Mouse (Mus musculus): ENCODE data around the gene Tat. TPM values are rescaled to one million over a fixed set of nuclear protein-coding genes. Genes with fewer than 3 reads are reported as not detected.

Tat gene
- polyA plus RNA-seq, 1 experiment from 2014 or later: not detected

GRCm38 (mm10) chr8:109987776-109988175 lies 2.5 kb upstream of the Tat start:
- H3K9ac ChIP-seq: no peak overlapping the region
- no peak overlapping the region for H3K4me2 ChIP-seq
- WGBS: 86% methylated on average over 7 of the region's 7 CpGs
- no peaks in the 10 kb centered on the region for H3K9me3 ChIP-seq
- no peak overlapping the region for H3K4me3 ChIP-seq
- ATAC-seq (ENCODE audit: low read depth): no peak
- H3K27ac ChIP-seq (replicated peaks): no peak overlapping the region
- no peaks in the 10 kb centered on the region for H3K27me3 ChIP-seq
- H3K36me3 ChIP-seq: no peaks in the 10 kb centered on the region
- H3K4me1 ChIP-seq (replicated peaks): peaks cover 20% of the 10 kb centered on the region; the same call in 1 of the 2 replicates

GRCm38 (mm10) chr8:109989151-109989550 lies 1.1 kb upstream of the Tat start:
- no peak for ATAC-seq (ENCODE audit: low read depth)

GRCm38 (mm10) chr8:109992166-109992565 lies 1.9 kb downstream of the Tat start:
- Histone ChIP-seq H3K9me3 (no peaks in the 10 kb centered on the region), H3K9ac (no peak overlapping the region), H3K4me3 (no peak overlapping the region), H3K36me3 (no peaks in the 10 kb centered on the region), H3K4me2 (no peak overlapping the region), H3K27me3 (no peaks in the 10 kb centered on the region), H3K4me1 (replicated peaks) (no peaks in the 10 kb centered on the region), H3K27ac (replicated peaks) (no peak overlapping the region)
- WGBS: 71% methylated on average over 5 of the region's 5 CpGs
- no peak for ATAC-seq (ENCODE audit: low read depth)

More at GRCm38 (mm10) chr8:109989151-109989550, 1.1 kb upstream of the Tat start:
- no peak overlapping the region for H3K9ac ChIP-seq
- H3K4me3 ChIP-seq: no peak overlapping the region
- no peaks in the 10 kb centered on the region for H3K9me3 ChIP-seq
- no peak overlapping the region for H3K27ac ChIP-seq (replicated peaks)
- 93% methylated on average over 8 of the region's 8 CpGs for WGBS
- peaks cover 9% of the 10 kb centered on the region; the same call in 1 of the 2 replicates for H3K4me1 ChIP-seq (replicated peaks)
- H3K4me2 ChIP-seq: no peak overlapping the region
- H3K36me3 ChIP-seq: no peaks in the 10 kb centered on the region
- no peaks in the 10 kb centered on the region for H3K27me3 ChIP-seq

GRCm38 (mm10) chr8:109992951-109993350 lies 2.7 kb downstream of the Tat start:
- Histone ChIP-seq H3K27ac (replicated peaks) (no peak overlapping the region), H3K4me3 (no peak overlapping the region), H3K4me2 (no peak overlapping the region), H3K36me3 (no peaks in the 10 kb centered on the region), H3K9me3 (no peaks in the 10 kb centered on the region), H3K9ac (no peak overlapping the region), H3K27me3 (no peaks in the 10 kb centered on the region), H3K4me1 (replicated peaks) (no peaks in the 10 kb centered on the region)
- WGBS: 87% methylated on average over 1 of the region's 1 CpGs
- no peak for ATAC-seq (ENCODE audit: low read depth)

- Histone ChIP-seq H3K4me3 (no peak overlapping the region), H3K4me1 (replicated peaks) (no peaks in the 10 kb centered on the region), H3K9ac (no peak overlapping the region), H3K4me2 (no peak overlapping the region), H3K27ac (replicated peaks) (no peak overlapping the region), H3K9me3 (no peaks in the 10 kb centered on the region), H3K36me3 (no peaks in the 10 kb centered on the region), H3K27me3 (no peaks in the 10 kb centered on the region)
- WGBS: 92% methylated on average over 9 of the region's 9 CpGs
- ATAC-seq (ENCODE audit: low read depth): no peak
These were observed 7.1 kb downstream of the Tat start for GRCm38 (mm10) chr8:109997381-109997780.

GRCm38 (mm10) chr8:109998066-109998465 lies 7.8 kb downstream of the Tat start:
- Histone ChIP-seq H3K4me3 (no peak overlapping the region), H3K36me3 (no peaks in the 10 kb centered on the region), H3K4me1 (replicated peaks) (no peaks in the 10 kb centered on the region), H3K4me2 (no peak overlapping the region), H3K27me3 (no peaks in the 10 kb centered on the region), H3K27ac (replicated peaks) (no peak overlapping the region), H3K9ac (no peak overlapping the region), H3K9me3 (no peaks in the 10 kb centered on the region)
- ATAC-seq (ENCODE audit: low read depth): no peak
- 70% methylated on average over 7 of the region's 7 CpGs for WGBS

GRCm38 (mm10) chr8:109999974-110000373 lies 9.7 kb downstream of the Tat start:
- 85% methylated on average over 10 of the region's 10 CpGs for WGBS
- H3K27me3 ChIP-seq: no peaks in the 10 kb centered on the region
- H3K4me1 ChIP-seq (replicated peaks): no peaks in the 10 kb centered on the region
- no peak overlapping the region for H3K4me3 ChIP-seq
- no peak overlapping the region for H3K9ac ChIP-seq
- no peaks in the 10 kb centered on the region for H3K9me3 ChIP-seq
- no peak for ATAC-seq (ENCODE audit: low read depth)
- H3K36me3 ChIP-seq: no peaks in the 10 kb centered on the region
- no peak overlapping the region for H3K27ac ChIP-seq (replicated peaks)
- H3K4me2 ChIP-seq: no peak overlapping the region

- Histone ChIP-seq H3K4me3 (no peak overlapping the region), H3K4me2 (no peak overlapping the region), H3K4me1 (replicated peaks) (peaks cover 9% of the 10 kb centered on the region; the same call in 1 of the 2 replicates), H3K9me3 (no peaks in the 10 kb centered on the region), H3K27ac (replicated peaks) (no peak overlapping the region), H3K9ac (no peak overlapping the region), H3K27me3 (no peaks in the 10 kb centered on the region), H3K36me3 (no peaks in the 10 kb centered on the region)
- no peak for ATAC-seq (ENCODE audit: low read depth)
- 37% methylated on average over 9 of the region's 9 CpGs for WGBS
These were observed 12.7 kb downstream of the Tat start for GRCm38 (mm10) chr8:110002953-110003352.

GRCm38 (mm10) chr8:110004300-110004699 lies 14.1 kb downstream of the Tat start:
- 86% methylated on average over 5 of the region's 5 CpGs for WGBS
- H3K4me2 ChIP-seq: no peak overlapping the region
- peaks cover 9% of the 10 kb centered on the region; the same call in 1 of the 2 replicates for H3K4me1 ChIP-seq (replicated peaks)
- no peak for ATAC-seq (ENCODE audit: low read depth)
- H3K27ac ChIP-seq (replicated peaks): no peak overlapping the region
- no peaks in the 10 kb centered on the region for H3K27me3 ChIP-seq
- H3K9me3 ChIP-seq: no peaks in the 10 kb centered on the region
- no peak overlapping the region for H3K9ac ChIP-seq
- H3K36me3 ChIP-seq: no peaks in the 10 kb centered on the region
- H3K4me3 ChIP-seq: no peak overlapping the region

GRCm38 (mm10) chr8:110006312-110007023 lies 16.2 kb downstream of the Tat start:
- Histone ChIP-seq H3K9ac (no peak overlapping the region), H3K4me1 (replicated peaks) (peaks cover 9% of the 10 kb centered on the region; the same call in 1 of the 2 replicates), H3K4me3 (no peak overlapping the region), H3K27ac (replicated peaks) (peak overlapping the region; percentile 61), H3K9me3 (no peaks in the 10 kb centered on the region), H3K36me3 (no peaks in the 10 kb centered on the region), H3K4me2 (no peak overlapping the region), H3K27me3 (no peaks in the 10 kb centered on the region)
- peak; percentile 59 for ATAC-seq (ENCODE audit: low read depth)
- WGBS: 59% methylated on average over 17 of the region's 17 CpGs

- Histone ChIP-seq H3K4me1 (replicated peaks) (peaks cover 9% of the 10 kb centered on the region; the same call in 1 of the 2 replicates), H3K9ac (no peak overlapping the region), H3K9me3 (no peaks in the 10 kb centered on the region), H3K27ac (replicated peaks) (no peak overlapping the region), H3K4me2 (no peak overlapping the region), H3K36me3 (no peaks in the 10 kb centered on the region), H3K27me3 (no peaks in the 10 kb centered on the region), H3K4me3 (no peak overlapping the region)
- 87% methylated on average over 25 of the region's 26 CpGs for WGBS
- no peak for ATAC-seq (ENCODE audit: low read depth)
These were observed 18.2 kb downstream of the Tat start for GRCm38 (mm10) chr8:110008228-110008994.

- H3K27me3 ChIP-seq: no peaks in the 10 kb centered on the region
- H3K4me2 ChIP-seq: no peak overlapping the region
- no peaks in the 10 kb centered on the region for H3K9me3 ChIP-seq
- no peak overlapping the region for H3K27ac ChIP-seq (replicated peaks)
- peaks cover 9% of the 10 kb centered on the region; the same call in 1 of the 2 replicates for H3K4me1 ChIP-seq (replicated peaks)
- H3K4me3 ChIP-seq: no peak overlapping the region
- ATAC-seq (ENCODE audit: low read depth): no peak
- WGBS: 69% methylated on average over 8 of the region's 8 CpGs
- H3K9ac ChIP-seq: no peak overlapping the region
- H3K36me3 ChIP-seq: no peaks in the 10 kb centered on the region
These were observed 18.8 kb downstream of the Tat start for GRCm38 (mm10) chr8:110008995-110009446.
